Mouse (Mus musculus): ENCODE measurements around the gene Gzma.

Gzma gene

DNA sequence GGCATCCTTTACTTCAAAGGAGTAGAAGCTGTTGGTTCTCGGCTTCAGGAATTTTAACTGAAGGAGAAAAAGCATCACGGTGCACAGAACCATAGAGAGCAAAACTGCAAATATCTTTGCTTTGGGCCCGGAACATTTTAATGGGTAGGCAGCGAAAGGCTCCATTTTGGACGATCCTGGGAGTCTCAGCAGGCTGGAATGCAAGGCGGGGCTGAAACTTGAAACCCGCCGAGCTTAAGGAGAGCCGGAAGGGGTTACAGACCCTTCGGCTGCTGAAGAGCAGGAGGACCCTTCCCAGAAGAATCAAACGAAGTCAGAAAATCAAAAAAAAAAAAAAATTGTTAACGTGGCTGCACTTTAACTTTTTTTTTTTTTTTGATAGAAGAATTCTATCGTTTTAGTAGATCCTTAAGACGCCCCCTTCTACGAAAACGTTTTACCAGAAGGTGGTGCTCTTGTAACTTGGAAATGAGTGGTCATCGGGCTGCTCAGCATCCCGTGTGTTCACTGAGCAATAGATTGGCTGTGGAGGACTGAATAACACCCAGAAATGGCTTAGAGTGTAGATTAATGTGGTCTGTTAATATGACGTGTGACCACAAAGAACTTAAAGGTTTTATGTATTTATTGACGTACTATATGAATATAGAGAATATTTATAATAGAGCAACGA is 54.4 kb downstream of the Gzma start, which contains the start of gene Gpx8:
Gene Gpx8 (minus strand): TSS at position 200 of the 673 bp plus-strand sequence.
- DNase-seq (ENCODE audit: low read depth, low spot score), result peak; percentile 61

GRCm38 (mm10) chr13:113045458-113046110 is 55.2 kb downstream of the Gzma start:
- no peak for DNase-seq (ENCODE audit: low read depth, low spot score)

DNA sequence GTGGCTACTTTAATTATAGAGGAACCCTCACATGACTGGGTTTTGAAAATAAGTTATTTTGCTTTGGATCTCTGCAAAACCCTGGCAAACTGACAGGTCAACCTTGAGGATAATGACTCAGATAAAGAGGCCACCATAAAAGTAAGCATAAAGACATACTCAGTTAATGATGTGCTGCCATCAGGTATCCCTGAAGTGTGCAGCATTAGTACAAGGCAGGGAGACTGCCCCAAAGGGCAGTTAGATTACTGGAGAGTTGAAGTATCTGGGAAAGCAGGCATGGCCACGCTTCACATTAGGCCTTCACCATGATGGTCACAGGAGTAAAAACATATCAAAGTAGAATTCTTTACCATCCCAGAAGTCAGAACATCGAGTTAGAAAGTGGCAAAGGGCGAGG is 55.9 kb downstream of the Gzma start:
- no peak for DNase-seq (ENCODE audit: low read depth, low spot score)
